Mouse (Mus musculus) cerebellum, adult 9-10 months (tissue): ENCODE results near the gene Olfr342.

Experiments
- DNase-seq: peaks from one replicate; pipeline ENCODE4 v3.0.0; 2022

The Olfr342 gene

DNA sequence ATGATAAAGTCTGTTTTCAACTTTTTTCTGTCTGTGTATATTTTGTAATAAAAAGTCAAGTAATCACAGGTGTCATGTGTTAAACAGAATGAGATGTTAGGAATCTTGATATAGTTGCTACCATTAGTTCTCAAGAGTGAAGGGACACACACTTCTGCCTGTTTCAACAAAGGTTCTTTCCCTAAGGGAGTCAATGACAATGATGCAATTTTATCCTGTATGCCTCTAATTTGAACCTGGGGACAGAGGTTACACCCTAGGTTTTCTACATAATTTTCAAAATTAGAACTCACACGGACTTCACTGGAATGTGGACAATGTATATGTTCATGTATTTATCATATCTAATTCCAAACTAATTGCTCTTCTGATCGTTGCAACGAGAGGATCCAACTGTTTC lies at the start of gene Olfr342:
Gene Olfr342 (plus strand): TSS at position 301 of the 400 bp plus-strand sequence.
- DNase-seq = no peak

DNA sequence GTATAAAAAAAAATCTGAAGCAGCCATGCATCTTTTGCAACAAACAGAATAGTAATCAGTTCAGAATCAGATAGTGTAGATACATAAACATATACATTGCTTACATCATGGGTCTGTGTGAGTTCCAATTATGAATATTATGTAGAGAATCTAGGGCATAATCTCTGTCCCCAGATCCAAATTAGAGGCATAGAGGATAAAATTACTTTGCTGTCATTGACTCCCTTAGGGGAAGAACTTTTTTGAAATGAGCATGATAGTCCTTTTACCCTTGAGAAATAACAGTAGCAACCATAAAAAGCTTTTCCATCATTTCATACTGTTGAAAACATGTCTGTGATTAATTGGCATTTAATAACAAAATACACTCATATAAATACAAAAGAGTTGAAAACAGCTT lies 42.4 kb upstream of the Olfr342 start, which contains the start of gene Olfr341:
Gene Olfr341 (minus strand): TSS at position 101 of the 400 bp plus-strand sequence.
- DNase-seq = no peak

DNA sequence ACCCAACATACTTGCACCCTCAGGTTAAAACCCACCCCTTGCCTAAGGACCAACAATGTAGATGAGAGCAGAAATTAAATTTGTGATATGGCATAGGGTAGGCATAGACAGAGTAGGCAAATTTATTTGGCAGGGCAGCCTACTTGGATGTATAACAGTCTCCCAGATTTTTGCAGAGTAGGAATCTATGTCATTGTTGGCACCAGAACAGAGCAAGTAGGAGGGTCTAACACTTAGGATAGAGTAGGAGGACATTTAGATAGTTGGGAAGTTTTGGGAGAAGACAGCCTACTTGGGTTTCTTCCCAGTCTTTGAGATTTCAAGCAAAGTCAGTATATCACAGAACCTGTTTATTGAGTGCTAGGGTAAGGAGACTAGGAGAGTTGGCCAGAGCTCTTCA lies 40.4 kb downstream of the Olfr342 start:
- DNase-seq = no peak

DNA sequence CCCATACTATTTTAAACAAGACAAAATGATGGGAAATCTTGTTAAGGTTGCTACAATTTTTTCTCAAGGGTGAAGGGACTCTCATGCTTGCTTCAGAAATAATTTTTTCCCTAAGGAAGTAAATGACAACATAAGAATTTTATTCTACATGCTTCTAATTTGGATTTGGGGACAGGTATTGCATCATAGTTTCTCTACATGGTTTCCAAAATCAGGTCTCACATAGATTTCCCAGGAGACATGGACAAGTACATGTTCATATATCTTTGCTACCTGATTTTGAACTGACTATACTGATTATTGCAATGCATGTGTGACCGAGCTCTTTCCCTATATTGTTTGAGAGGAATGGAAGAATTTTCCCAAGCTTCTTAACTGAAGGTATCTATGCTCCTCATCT lies 41.6 kb downstream of the Olfr342 start, which contains the start of gene Olfr344:
Gene Olfr344 (plus strand): TSS at position 301 of the 400 bp plus-strand sequence.
- DNase-seq = no peak

DNA sequence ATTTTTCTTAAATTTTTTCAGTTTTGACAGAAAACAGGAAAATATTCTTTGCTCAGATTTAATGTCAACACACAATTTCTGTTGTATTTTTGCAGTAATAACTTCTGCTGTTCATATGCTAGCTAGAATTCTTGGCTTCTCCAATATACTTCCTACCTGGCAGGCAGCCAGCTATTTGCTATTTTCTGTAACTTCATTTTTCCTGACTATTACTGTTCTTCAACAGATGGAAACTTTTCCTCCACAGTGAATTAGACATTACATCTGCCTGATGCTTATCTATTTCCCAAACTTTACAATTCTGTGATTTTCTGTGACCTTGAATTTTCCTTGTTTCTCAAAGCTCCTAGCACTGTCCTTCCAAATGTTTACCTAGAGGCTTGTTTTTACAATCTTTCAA lies 42.2 kb downstream of the Olfr342 start:
- no peak for DNase-seq

DNA sequence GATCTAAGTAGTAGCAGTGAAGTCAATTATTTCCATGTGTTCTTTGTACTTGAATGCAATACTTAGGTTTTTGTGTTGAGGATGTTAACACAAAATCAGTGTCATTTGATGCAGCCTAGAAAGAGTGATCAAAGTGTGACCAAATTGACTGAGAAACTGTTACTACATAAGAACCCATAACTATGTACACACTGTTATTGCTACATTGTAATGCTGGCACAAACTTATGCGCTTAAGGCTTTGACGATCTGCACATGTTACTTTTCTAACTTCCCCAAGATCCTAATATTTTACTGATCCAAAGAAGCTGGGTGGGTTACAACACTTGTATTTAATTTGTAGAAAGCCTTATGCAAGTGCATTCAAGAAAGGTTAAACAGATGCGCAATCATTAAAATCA lies 43.0 kb downstream of the Olfr342 start:
- no peak for DNase-seq
